Mouse (Mus musculus): ENCODE data around the gene Timp2.

DNA sequence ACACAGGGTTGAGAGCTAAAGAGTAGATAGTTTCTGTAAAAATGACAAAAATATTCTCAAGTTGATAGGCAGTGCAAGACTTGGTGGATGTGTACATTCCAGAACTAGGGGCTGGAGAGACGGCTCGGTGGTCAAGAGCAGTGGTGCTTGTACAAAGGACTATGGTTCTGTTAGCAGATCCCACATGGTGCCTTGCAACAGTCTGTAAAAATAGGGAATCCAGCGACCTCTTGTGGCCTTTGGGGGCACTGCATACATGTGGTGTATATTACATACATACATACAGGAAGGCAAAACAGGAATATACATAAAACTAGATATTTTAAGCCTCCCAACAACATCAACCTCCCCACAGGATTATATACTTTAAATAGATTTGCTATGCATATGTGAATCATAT, 12.8 kb upstream of the Timp2 start:
- peak; percentile 66 for TF ChIP-seq CTCF (IDR thresholded peaks at IDR 0.05; ENCODE audit: low read depth)
- TF ChIP-seq EP300 (optimal IDR thresholded peaks at IDR 0.05): no peak
